Mouse (Mus musculus) T-cell, adult 66 days (primary cell): Measurements from ENCODE around the gene Trio. TPM values are rescaled to one million over a fixed set of nuclear protein-coding genes. Genes with fewer than 3 reads are reported as not detected.

Experiments
- total RNA-seq, 2 experiments: library from RNA; stranded (reverse); gene quantifications; 3 replicates in 1 of 2; 4 replicates in 1 of 2; pipeline ENCODE4 v1.2.4; 2023

The Trio gene
- total RNA-seq: 10 to 100 TPM; 31.1 to 32.5 TPM

DNA sequence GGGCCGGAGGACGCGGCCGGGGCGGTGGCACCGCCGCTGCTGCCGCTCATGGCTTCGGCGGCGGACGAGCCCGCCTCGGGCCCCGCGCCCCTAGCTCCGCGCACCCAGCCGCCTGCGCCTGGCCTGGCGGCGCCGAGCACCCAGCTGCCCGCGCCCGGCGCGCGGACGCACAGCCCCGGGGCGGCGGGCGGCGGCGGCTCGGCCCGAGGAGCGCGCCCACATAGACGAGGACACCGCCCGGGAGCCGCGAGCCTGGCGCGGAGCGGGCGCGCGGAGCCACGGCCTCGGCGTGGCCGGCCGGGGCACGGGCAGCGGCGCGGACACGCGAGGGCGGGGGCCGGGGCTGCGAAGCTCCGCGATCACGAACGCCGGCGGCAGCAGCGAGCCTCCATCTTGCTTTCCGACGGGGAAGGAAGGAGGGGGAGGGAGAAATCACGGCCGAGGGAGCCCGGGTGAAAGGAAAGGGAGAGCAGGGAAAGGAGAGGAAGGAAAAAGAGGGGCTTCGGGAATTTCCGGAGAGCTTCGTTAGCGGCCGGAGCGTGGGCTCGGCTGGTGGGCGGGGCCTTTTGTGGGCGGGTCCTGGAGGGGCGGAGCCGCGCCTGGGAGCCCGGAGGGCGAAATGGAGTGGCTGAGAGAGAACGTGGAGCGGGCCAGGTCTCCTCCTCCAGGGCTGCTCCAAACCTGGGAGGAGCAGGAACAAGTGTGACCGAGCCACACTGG lies at the start of gene Trio:
TSS of gene Trio (minus strand) at position 402 of the 720 bp plus-strand sequence.

DNA sequence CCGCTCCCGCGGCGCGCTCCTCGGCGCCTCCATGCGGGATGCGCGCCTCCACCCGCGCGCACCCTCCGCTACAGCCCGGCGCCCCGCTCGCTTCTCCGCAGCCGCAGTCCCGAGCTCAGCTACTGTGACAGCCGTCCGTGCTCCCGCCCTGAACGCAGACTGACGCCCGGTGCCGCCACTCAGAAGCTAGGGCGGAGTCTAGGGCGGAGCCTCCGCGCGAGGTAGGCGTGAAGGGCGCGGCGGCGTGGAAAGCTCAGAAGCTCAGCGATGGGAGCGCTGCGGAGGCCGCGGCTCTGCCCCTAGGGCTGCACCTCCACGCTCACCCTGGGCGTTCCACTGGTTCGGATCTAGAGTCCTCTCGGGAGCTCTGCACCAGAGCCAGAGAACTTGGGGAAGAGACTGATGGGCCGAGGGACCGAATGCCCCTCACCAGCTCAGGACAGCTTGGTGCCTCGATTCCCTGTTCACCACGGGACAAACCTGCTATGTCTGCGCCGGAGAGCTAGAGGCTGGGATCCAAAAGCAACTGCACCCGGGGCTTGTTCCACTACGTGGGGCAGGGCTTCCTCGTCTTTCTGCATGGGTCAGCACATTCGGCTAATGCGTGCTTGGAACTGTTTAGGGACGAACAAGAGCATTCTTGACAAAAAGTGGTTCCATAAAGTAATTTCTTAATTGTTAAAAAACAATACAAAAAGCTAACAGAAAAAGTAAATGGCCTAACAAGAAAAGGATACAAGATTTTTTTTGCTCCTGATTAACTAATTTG lies 344.0 kb downstream of the Trio start, which contains the start of gene Otulinl:
TSS of gene Otulinl (minus strand) at position 161 of the 769 bp plus-strand sequence.

Other genes starting within 250 kb of the Trio start
- gene Dnah5, start 177.9 kb upstream of the Trio start, total RNA-seq: not detected